Mouse (Mus musculus) liver (tissue): Measurements from ENCODE around the gene Ahcyl1.
"Not testable (repeated sequence)": the region's sequence is repeated elsewhere in the genome, so short reads cannot be mapped to it uniquely, and the experiment has no call there.

ENCODE experiments used
- DNase-seq: peaks from one replicate; pipeline ENCODE4 v3.0.0-alpha.2; 2020; ENCODE audit warnings: mixed read lengths

The Ahcyl1 gene

DNA sequence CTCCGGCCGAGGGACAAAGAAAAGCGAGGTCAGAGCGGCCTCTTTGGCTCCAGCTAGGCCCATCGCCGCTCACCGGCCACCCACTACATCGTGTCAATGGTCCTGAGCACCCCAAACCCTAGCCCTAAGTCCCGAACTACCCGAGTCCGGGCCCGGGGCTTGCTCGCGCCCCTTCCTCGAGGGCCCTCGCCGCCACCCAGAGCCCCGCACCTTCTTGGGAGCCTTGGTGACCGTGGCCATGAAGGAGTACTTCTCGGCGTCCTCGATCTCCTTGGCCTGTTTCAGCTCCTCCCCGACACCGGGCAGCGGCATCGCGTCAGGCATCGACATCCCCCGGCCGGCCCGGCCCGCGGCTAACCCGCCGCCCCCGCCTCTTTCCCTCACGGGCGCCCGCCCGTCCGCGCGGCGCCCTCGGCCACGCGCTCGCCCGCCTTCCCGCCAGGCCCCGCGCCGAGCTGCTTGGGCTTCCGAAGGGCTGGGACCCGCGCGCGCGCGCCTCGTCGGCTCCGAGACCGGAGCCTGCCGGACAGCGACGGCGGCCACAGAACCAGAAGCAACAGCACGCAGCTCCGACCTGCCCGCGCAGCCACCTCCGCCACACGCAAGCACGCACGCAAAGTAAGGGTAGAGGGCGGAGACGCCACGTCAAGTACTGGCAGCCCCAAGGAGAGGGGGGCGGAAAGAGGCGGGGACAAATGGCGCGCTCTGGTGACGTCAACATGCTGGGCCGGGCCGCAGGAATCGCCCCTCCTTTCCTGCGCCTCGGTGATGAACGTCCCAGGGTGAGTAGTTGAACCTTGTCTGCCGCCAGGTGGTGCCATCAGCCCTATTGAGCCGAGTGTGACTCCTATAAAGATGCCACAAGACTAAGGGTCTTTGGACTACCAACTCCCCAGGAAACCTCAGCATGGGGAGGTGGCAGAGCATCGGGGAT, at the start of gene Ahcyl1:
TSS of gene Ahcyl1 (minus strand) at position 613 of the 934 bp plus-strand sequence.
- peak; percentile 97 for DNase-seq

DNA sequence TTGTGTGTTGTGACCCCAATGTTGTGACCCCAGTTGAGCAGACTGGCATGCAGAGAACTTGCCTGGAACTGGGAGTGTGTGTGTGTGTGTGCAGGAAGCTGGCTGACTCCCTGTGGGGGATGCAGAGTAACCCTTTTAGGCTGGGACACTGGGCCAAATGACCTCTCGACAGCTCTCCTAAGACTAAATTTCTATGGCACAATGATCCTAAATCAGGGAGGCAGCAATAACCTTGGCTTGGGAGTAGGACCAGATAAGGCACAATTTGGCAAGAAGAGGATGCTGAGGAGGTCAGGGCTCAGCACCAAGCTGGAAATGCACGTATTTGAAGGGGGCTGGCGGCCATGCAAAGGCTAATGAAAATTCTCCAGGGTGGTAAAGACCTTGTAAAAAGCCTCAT, 49.7 kb upstream of the Ahcyl1 start:
- DNase-seq, result no peak

GRCm38 (mm10) chr3:107743650-107744049, 47.3 kb upstream of the Ahcyl1 start:
- no peak for DNase-seq

GRCm38 (mm10) chr3:107743107-107743506, 46.7 kb upstream of the Ahcyl1 start:
- no peak for DNase-seq

DNA sequence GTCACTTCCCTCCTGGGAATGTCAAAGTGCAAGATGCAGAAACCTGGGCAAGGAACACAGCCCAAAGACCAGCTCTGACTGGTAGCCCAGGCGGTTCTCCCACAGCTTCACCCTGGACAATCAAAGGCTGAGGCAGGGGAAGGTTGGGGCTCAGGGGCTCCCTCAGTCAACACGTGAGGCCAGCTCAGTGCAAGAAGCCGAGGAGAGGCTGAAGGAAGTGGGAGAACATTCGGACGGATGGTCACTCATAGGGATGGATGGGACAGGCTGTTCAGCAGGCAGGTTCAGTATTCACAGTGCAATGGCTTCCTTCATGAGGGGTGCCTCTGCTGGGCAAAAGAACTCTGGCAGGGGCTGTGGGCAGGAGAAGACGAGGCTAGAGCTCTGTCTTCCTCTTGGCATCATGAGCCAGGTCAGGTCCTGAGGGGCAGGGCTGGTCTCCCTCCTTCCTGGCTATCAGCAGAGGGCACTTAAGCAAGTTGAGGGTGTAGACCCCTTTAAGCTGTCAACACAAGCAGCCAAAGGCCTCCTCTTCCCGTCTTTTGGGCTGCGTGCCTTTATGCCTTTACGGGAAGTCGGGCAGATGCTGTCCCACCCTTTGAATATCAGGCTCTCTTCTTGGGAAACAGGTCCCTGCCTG, 45.8 kb upstream of the Ahcyl1 start:
- no peak for DNase-seq

- no peak for DNase-seq
Measured at GRCm38 (mm10) chr3:107741387-107741786, 45.0 kb upstream of the Ahcyl1 start.

- peak; percentile 68 for DNase-seq
Measured at GRCm38 (mm10) chr3:107740578-107741207, 44.3 kb upstream of the Ahcyl1 start.

GRCm38 (mm10) chr3:107739966-107740365, 43.6 kb upstream of the Ahcyl1 start:
- DNase-seq, result no peak

DNA sequence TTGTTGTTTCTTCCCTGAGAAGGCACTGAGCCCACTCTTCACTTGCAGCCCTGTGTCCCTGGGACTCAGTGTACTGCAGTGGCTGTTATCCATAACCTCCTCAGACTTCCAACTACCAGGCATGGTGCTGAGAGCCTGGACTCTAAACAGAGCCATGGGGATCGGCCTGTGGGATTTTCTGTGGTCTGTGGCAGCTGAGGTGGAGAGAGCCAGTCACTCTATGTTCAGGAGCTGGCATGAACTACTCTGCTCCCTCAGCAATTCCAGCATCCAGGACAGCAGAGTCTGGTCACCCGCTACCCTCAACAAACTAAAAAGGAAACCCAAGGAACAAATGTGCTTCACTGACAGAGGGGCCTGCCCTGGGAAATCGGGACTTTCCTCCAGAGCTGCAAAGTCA, 43.1 kb upstream of the Ahcyl1 start:
- DNase-seq, result no peak

DNA sequence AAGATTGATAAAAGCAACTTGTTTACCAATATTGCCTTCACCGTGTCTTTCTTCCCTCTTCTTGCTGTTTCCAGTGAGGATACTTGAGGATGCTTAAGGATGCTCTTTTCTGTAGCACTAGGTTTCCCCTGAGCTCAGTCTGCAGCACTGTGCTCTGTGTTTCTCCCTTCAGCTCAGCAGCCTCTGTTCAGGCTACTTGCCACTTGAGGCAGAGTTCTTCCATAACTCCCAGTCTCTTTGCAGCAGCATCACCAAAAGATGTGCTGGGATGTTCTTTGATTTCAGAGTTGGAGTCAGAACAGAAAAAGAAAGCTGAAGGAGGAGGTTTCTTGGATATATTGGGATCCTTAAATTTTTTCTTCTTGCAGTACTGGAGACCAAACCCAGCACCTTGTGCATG, 42.3 kb upstream of the Ahcyl1 start:
- no peak for DNase-seq

- no peak for DNase-seq
Measured at GRCm38 (mm10) chr3:107737609-107738190, 41.3 kb upstream of the Ahcyl1 start.

DNA sequence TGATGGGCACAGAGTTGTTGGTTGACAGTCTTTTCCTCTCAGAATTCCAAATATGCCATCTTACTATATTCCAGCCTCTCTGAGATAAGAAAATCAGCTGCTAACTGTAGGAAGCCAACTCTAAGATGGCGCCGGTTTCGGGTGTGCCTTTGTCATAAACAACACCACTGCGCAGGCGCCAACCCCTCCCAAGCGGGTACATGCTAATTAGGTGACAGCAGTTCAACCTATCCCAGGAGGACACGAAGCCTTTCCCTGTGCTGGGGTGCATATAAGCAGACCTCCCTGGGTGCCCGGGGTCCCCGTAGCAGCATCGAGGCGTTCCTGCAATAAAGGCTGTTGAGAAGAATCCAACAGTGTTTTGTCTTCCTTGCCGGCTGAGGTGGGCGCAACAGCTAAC, 39.3 kb upstream of the Ahcyl1 start:
- DNase-seq, result not testable (repeated sequence)

DNA sequence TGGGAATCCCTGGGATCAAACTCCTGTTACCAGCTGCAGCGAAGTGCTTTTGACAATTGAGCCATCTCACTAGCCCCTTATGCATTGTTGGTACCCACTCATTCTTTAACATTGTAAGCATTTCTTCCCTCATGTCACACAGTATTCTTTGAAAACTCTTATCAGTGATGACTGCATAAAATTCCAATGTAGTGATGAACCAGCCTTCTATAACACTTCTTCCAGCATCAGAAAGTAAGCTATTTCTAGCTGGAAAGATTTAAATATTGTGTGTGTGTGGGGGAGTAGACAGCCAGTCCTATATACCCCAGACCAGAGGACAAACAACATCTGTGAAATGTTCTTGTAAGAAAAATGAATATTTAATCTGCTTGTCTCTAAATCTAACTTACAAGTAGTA, 37.0 kb upstream of the Ahcyl1 start:
- DNase-seq, result no peak

DNA sequence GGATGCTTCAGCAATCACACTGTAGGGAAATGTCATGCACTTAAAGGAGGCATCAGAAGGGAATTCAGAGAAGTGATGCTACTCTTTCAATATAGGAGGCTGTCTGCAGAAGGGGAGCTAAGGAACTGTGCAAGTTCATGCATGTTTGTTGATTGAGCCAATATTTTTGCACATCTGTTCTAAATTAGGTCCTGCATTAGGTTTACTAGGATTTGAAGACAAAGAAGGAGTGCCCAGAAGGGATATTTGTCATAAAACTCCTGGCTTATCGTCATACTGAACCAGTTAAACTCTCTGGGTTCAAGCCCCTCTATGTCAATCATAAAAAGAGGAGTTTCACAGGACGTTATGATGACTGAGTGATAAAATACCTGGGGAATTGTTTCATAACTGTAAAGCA, 33.9 kb upstream of the Ahcyl1 start:
- DNase-seq, result no peak

GRCm38 (mm10) chr3:107728509-107728908, 32.1 kb upstream of the Ahcyl1 start:
- no peak for DNase-seq

- no peak for DNase-seq
Measured at GRCm38 (mm10) chr3:107715971-107716370, 19.6 kb upstream of the Ahcyl1 start.

DNA sequence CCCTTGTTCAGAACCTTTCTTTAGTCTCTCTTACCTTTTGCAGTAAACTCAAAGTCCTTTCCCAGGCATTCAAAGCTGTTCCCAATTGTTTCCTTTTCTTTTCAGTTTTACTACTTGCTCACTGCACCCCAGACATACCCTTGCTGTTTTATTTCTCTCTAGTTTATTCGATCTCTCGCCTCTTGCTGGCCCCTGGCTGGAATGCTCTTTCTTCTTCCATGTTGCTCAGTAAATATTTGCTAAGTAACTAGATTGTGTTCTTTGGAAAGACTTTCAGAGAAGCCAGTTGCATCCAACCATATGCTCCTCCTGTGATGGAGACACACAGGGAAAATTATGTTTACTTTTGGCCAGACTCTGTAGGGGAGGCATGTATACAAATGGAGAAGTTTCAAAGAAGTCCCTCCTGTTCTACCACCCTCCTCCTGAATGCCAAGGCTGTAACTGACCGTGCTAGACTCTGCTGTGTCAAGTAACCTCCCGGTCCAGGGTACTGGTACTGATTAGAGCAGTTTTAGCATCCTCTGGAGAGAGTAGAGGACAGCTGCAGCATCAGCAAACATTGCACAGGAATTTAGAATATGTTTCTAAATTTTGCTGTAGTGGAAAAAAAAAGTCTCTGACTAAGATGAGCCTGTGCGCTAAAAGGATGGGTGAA, 18.0 kb upstream of the Ahcyl1 start:
- no peak for DNase-seq

- DNase-seq, result no peak
Measured at GRCm38 (mm10) chr3:107712081-107712480, 15.7 kb upstream of the Ahcyl1 start.

- DNase-seq, result no peak
Measured at GRCm38 (mm10) chr3:107709156-107709555, 12.8 kb upstream of the Ahcyl1 start.

DNA sequence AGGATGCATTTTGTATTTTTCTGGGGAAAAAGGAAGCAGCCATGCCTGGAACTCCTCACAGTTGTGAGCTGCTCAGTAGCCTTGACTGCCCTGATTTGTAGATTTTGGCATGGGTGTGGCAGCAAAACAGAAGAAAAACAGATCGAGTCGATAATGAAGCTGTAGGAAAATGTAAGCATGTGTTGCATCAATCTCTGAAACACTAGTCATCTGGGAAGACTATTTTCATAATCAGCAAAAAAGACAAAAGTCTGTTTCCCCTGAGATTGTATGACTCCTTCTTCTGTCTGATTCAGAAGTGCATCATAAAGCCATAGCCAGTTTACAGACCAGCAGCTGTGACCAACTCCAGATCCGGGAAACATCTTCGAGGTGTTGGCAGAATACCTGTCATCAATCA, 10.9 kb upstream of the Ahcyl1 start:
- DNase-seq, result no peak

- no peak for DNase-seq
Measured at GRCm38 (mm10) chr3:107706164-107706563, 9.8 kb upstream of the Ahcyl1 start.

DNA sequence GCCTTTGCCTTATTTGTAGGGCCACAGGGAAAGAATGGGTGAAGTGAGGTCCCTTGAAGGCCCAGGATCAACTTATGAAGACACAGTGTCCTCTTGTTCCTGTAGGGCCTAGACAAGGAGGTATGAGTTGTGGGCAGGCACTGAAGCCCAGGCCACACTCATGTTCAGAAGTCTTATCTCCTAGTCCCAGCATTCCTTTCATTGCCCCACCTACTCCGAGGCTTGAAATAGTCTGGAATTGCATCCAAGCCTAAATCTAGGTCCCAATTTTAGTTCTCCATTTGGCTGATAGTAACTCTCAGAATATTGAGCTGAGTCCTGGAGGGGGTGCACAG, 8.0 kb upstream of the Ahcyl1 start:
- DNase-seq, result no peak
